Mouse (Mus musculus) embryonic fibroblast, embryonic 13.5 days (primary cell): ENCODE results near the gene Il18r1.

Source experiments
- CTCF ChIP-seq: IDR thresholded peaks from 2 replicates; pipeline ENCODE4 v1.5.1; 2011; ENCODE audit warnings: mild to moderate bottlenecking, control low read depth, low read length, moderate library complexity, borderline replicate concordance; ENCODE audit not compliant: insufficient read depth
- POLR2A ChIP-seq: IDR thresholded peaks from 2 replicates; pipeline ENCODE4 v1.6.1; 2011; ENCODE audit warnings: low read depth, mild to moderate bottlenecking, control low read depth, low read length, moderate library complexity

- no peak for TF ChIP-seq CTCF
- TF ChIP-seq POLR2A: no peak
These were observed 79.3 kb downstream of the Il18r1 start for GRCm38 (mm10) chr1:40544650-40545049.
